Mouse (Mus musculus): ENCODE measurements around the gene Oxct2b. TPM values are rescaled to one million over a fixed set of nuclear protein-coding genes. Genes with fewer than 3 reads are reported as not detected.

Oxct2b gene
- total RNA-seq, 2 experiments from 2014 or later, result not detected

Other genes with a start within 250 kb of the Oxct2b start
- 10 to 100 TPM; 16.7 to 25.5 TPM for gene Cap1, start 230.2 kb upstream of the Oxct2b start, total RNA-seq (2021)
- under 1 TPM; 0.39 to 0.81 TPM for gene Mfsd2a, start 155.1 kb upstream of the Oxct2b start, total RNA-seq (2021)
- under 1 TPM; 0.12 to 0.64 TPM for gene Mycl, start 120.6 kb upstream of the Oxct2b start, total RNA-seq (2021)
- 1 to 10 TPM; 6.5 to 6.8 TPM for gene Trit1, start 99.7 kb upstream of the Oxct2b start, total RNA-seq (2021)
- gene Bmp8b, start 11.1 kb upstream of the Oxct2b start, total RNA-seq (2021), result not detected
- 10 to 100 TPM; 20.5 to 20.9 TPM for gene Ppie, start 23.7 kb downstream of the Oxct2b start, total RNA-seq (2021)
- not detected for gene Hpcal4, start 67.0 kb downstream of the Oxct2b start, total RNA-seq (2021)
- gene Nt5c1a, start 85.2 kb downstream of the Oxct2b start, total RNA-seq (2021), result 10 to 100 TPM; 41.3 to 43.9 TPM
- 1 to 10 TPM; 2.8 to 5.2 TPM for gene Heyl, start 117.3 kb downstream of the Oxct2b start, total RNA-seq (2021)
- gene Pabpc4, start 146.1 kb downstream of the Oxct2b start, total RNA-seq (2021), result 100 to 1,000 TPM; 307 to 316 TPM
- under 1 TPM in 1 of 2 experiments, not detected in 1; 0.25 TPM for gene Oxct2a, start 207.4 kb downstream of the Oxct2b start, total RNA-seq (2021)
- under 1 TPM; 0.50 to 0.78 TPM for gene Bmp8a, start 227.0 kb downstream of the Oxct2b start, total RNA-seq (2021)